Mouse (Mus musculus) intestine, postnatal 0 days (tissue): ENCODE measurements around the gene Gm35315. TPM values are rescaled to one million over a fixed set of nuclear protein-coding genes. Genes with fewer than 3 reads are reported as not detected.
A peak's percentile ranks its signal among the peaks of the same experiment; 100 is the strongest.

Source experiments
- ATAC-seq: fragments of 200-750 bp; cut with Nextera tagmentation; 2 replicates; pipeline ENCODE4 v1.8.0; 2017; ENCODE audit warnings: mild to moderate bottlenecking, moderate TSS enrichment, moderate library complexity
- H3K27ac ChIP-seq: fragments of 300-500 bp; sonication (generic); 2 replicates; pipeline ENCODE4 v1.5.1; 2014; ENCODE audit warnings: mild to moderate bottlenecking, low read depth, low read length, moderate library complexity
- H3K27me3 ChIP-seq: fragments of 300-500 bp; sonication (generic); replicated peaks from 2 replicates; pipeline ENCODE4 v1.6.1; 2014; ENCODE audit warnings: low read length, mixed read lengths; ENCODE audit not compliant: control insufficient read depth, insufficient read depth
- H3K36me3 ChIP-seq: fragments of 300-500 bp; sonication (generic); 2 replicates; pipeline ENCODE4 v1.6.1; 2014; ENCODE audit warnings: mild to moderate bottlenecking, moderate library complexity; ENCODE audit not compliant: control insufficient read depth, insufficient read depth
- H3K4me1 ChIP-seq: fragments of 300-500 bp; sonication (generic); replicated peaks from 2 replicates; pipeline ENCODE4 v1.6.1; 2014; ENCODE audit warnings: antibody characterized with exemption, low read length, mixed read lengths; ENCODE audit not compliant: control insufficient read depth, insufficient read depth
- H3K4me2 ChIP-seq: fragments of 300-500 bp; sonication (generic); replicated peaks from 2 replicates; pipeline ENCODE4 v1.6.1; 2014; ENCODE audit warnings: low read depth, mild to moderate bottlenecking, moderate library complexity
- H3K4me3 ChIP-seq: fragments of 300-500 bp; sonication (generic); 2 replicates; pipeline ENCODE4 v1.5.1; 2014; ENCODE audit warnings: low read depth, low read length
- H3K9ac ChIP-seq: fragments of 300-500 bp; sonication (generic); 2 replicates; pipeline ENCODE4 v1.6.1; 2014; ENCODE audit warnings: mild to moderate bottlenecking, low read depth, low read length
- H3K9me3 ChIP-seq: fragments of 300-500 bp; sonication (generic); 2 replicates; pipeline ENCODE4 v1.6.1; 2016; ENCODE audit warnings: mixed run types; ENCODE audit not compliant: control insufficient read depth
- CTCF ChIP-seq: sonication (generic); IDR thresholded peaks from 2 replicates; pipeline ENCODE4 v1.5.1; 2016; ENCODE audit warnings: low read depth, mild to moderate bottlenecking, control low read depth, antibody characterized with exemption, moderate library complexity
- WGBS: fragments of 180-500 bp; shearing (Covaris S2); extraction: QIAGEN DNeasy Blood & Tissue Kit; methylation state at CpG from one replicate; pipeline ENCODE4 v1.1.7; 2014; 5-methylcytosine and 5-hydroxymethylcytosine counted together
- polyA plus RNA-seq: library from polyadenylated mRNA; unstranded; fragments of >200 nt; fragmentation: Nextera tagmentation; extraction: Ambion mirVana; gene quantifications from 2 replicates; pipeline ENCODE4 v1.2.1, GENCODE M21; 2015

The Gm35315 gene
- polyA plus RNA-seq, 1 experiment from 2014 or later: 0.52 TPM

GRCm38 (mm10) chr5:110102429-110102828 lies 8.2 kb upstream of the Gm35315 start:
- WGBS: 89% methylated on average over 13 of the region's 13 CpGs
- ATAC-seq: no peak
- H3K4me3 ChIP-seq: no peak overlapping the region
- H3K27ac ChIP-seq: no peak overlapping the region
- peaks cover 4% of the 10 kb centered on the region for H3K4me1 ChIP-seq
- TF ChIP-seq CTCF: no peak
- no peak overlapping the region for H3K4me2 ChIP-seq
- H3K27me3 ChIP-seq: no peaks in the 10 kb centered on the region
- H3K9ac ChIP-seq: no peak overlapping the region
- H3K9me3 ChIP-seq: no peaks in the 10 kb centered on the region
- H3K36me3 ChIP-seq: peaks cover 41% of the 10 kb centered on the region

DNA sequence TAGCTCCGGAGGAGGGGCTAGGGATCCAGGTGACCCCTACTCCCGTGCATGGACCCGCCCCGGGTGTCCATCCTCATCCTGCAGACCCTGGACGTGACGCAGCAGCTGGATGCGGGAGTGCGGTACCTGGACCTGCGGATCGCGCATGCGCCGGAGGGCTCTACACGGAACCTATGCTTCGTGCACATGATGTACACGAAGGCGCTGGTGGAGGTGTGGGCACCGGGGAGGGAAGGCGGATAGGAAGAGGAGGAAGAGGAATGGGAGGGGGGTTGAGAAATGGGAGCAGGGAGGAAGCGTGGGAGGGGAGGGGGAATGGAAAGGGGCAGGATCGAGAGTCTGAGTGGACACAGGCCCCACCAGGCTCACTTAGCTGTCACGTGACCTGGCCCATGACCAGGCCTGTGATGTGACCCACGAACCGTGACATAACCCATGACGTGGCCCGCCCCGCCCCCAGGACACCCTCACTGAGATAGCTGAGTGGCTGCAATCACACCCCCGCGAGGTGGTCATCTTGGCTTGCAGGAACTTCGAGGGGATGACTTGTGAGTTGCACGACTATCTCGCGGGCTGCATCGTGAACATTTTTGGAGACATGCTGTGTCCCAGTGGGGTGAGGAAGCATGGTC lies 7.6 kb upstream of the Gm35315 start:
- H3K36me3 ChIP-seq: peaks cover 41% of the 10 kb centered on the region
- H3K27ac ChIP-seq: no peak overlapping the region
- no peak overlapping the region for H3K9ac ChIP-seq
- peak overlapping the region; percentile 32 for H3K4me3 ChIP-seq
- peaks cover 4% of the 10 kb centered on the region for H3K4me1 ChIP-seq
- no peaks in the 10 kb centered on the region for H3K27me3 ChIP-seq
- H3K4me2 ChIP-seq: peak overlapping the region; percentile 70
- peak; percentile 54 for ATAC-seq
- H3K9me3 ChIP-seq: no peaks in the 10 kb centered on the region
- TF ChIP-seq CTCF: no peak
- 14% methylated on average over 34 of the region's 34 CpGs for WGBS

DNA sequence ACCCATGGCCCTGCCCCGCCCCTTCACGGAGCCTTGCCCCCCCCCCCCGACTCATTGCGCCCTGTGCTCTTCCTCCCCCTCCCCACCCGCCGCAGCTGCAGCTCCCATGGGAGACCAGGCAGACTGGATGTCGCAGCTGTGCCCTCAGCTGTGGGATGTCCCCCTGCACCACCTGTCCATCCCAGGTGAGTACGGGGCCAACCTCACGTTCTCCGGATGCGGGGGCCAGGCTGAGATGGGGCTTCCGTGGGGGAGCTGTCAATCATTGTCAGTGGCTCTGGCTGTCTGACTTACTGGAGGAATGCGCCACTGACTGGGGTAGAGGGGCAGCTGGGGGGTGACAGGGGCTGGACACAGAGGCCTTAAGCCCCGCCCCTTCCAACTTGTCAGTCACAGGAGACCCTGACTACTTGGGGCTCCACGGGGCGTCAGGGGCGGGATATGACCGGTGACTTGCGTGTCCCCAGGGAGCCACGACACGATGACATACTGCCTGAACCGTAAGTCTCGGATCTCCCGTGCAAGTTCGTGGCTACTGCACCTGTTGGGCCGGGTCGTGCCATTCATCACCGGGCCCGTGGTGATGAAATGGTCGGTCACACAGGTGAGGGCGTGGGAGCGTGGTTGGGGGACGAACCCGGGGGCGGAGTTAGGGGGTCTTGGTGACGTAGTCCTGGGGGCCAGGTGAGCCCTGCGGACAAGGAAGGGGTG lies 6.9 kb upstream of the Gm35315 start:
- Histone ChIP-seq H3K36me3 (peaks cover 34% of the 10 kb centered on the region), H3K27ac (no peak overlapping the region), H3K9ac (no peak overlapping the region), H3K9me3 (no peaks in the 10 kb centered on the region), H3K4me2 (peak overlapping the region; percentile 70), H3K27me3 (no peaks in the 10 kb centered on the region), H3K4me1 (peaks cover 4% of the 10 kb centered on the region), H3K4me3 (peak overlapping the region; percentile 32)
- WGBS: 4% methylated on average over 34 of the region's 37 CpGs
- no peak for TF ChIP-seq CTCF
- ATAC-seq: peak; percentile 17; the same call in 1 of the 2 replicates

GRCm38 (mm10) chr5:110099656-110100580 lies 5.7 kb upstream of the Gm35315 start, which contains the start of gene Plcxd1:
Gene Plcxd1 (plus strand): TSS chr5:110099969.
- ATAC-seq: peak; percentile 9; the same call in 1 of the 2 replicates
- Histone ChIP-seq H3K27ac (no peak within 1 kb of the TSS), H3K9ac (no peak within 1 kb of the TSS), H3K36me3 (peaks cover 25% of the 10 kb centered on the region), H3K4me3 (peak within 1 kb of the TSS; percentile 32; the same call in 1 of the 2 replicates), H3K9me3 (no peaks in the 10 kb centered on the region), H3K27me3 (no peaks in the 10 kb centered on the region), H3K4me2 (peak within 1 kb of the TSS; percentile 70), H3K4me1 (peaks cover 4% of the 10 kb centered on the region)
- WGBS: 17% methylated on average over 25 of the region's 25 CpGs
- no peak for TF ChIP-seq CTCF

GRCm38 (mm10) chr5:110098991-110099477 lies 4.8 kb upstream of the Gm35315 start:
- no peak for ATAC-seq
- H3K9me3 ChIP-seq: no peaks in the 10 kb centered on the region
- no peak overlapping the region for H3K9ac ChIP-seq
- peaks cover 4% of the 10 kb centered on the region for H3K4me1 ChIP-seq
- H3K27ac ChIP-seq: no peak overlapping the region
- H3K36me3 ChIP-seq: peaks cover 16% of the 10 kb centered on the region
- TF ChIP-seq CTCF: no peak
- no peak overlapping the region for H3K4me2 ChIP-seq
- 28% methylated on average over 1 of the region's 1 CpGs for WGBS
- H3K27me3 ChIP-seq: no peaks in the 10 kb centered on the region
- no peak overlapping the region for H3K4me3 ChIP-seq
